In genomic region chr12:83451850-83452249, GRCm38 (mm10) we compare ENCODE assay signal across 21 mouse cellular contexts. TPM values are rescaled to one million over a fixed set of nuclear protein-coding genes. Genes with fewer than 3 reads are reported as not detected.
DNase-seq lines count a peak whose midpoint lies in the region; ATAC-seq and TF ChIP-seq lines count a peak whose summit lies in the region.
"Had no signal": no experiment of that assay in that cellular context is flagged by ENCODE, and none has a peak within 500 bp of the region (broad histone marks: within the 10 kb centered on the region; RNA-seq: fewer than 3 reads in every experiment).

No protein-coding gene starts in this region.

- peak; percentile 46 for DNase-seq in kidney, adult 8-10 months
- no peak for DNase-seq in midbrain, postnatal 0 days (ENCODE audit: low spot score)
- DNase-seq in midbrain, embryonic 11.5 days (ENCODE audit: low spot score, missing footprints): no peak
- peak; percentile 40 to 41 for DNase-seq in kidney, postnatal 25 days
- no peak for DNase-seq in left cerebral cortex, postnatal 25 days (ENCODE audit: low spot score in 2 of 2)
- no peak for DNase-seq in adrenal gland, postnatal 4 days (ENCODE audit: low spot score in 2 of 2)
- DNase-seq: adrenal gland, postnatal 10 days; cerebellum, adult 11 months; cerebellum, postnatal 14 days; gastrocnemius, postnatal 36 days; heart, postnatal 14 days; left cerebral cortex, postnatal 4 days; liver, embryonic 13.5 days; thymus, adult 2 months had no signal

- no peak overlapping the region for H3K4me3 ChIP-seq in kidney, embryonic 15.5 days (replicated peaks)
- no peak overlapping the region for H3K4me3 ChIP-seq in midbrain, postnatal 0 days (ENCODE audit: low read depth, low read length)
- H3K4me3 ChIP-seq in midbrain, embryonic 11.5 days (ENCODE audit: low read depth, low read length): no peak overlapping the region
- H3K4me3 ChIP-seq: heart, embryonic 12.5 days; hindbrain, embryonic 12.5 days; liver, embryonic 13.5 days; stomach, embryonic 15.5 days had no signal

- H3K4me2 ChIP-seq in kidney, embryonic 15.5 days: no peak overlapping the region; the same call in 1 of the 2 replicates
- no peak overlapping the region for H3K4me2 ChIP-seq in midbrain, postnatal 0 days (ENCODE audit: low read depth, low read length, poor library complexity, severe bottlenecking)
- H3K4me2 ChIP-seq in midbrain, embryonic 11.5 days: no peak overlapping the region
- H3K4me2 ChIP-seq: heart, embryonic 12.5 days; hindbrain, embryonic 12.5 days; liver, embryonic 13.5 days; stomach, embryonic 15.5 days had no signal

- ATAC-seq in kidney, embryonic 15.5 days (replicated peaks; ENCODE audit: low FRiP score): no peak
- ATAC-seq in midbrain, postnatal 0 days (ENCODE audit: low FRiP score): no peak
- ATAC-seq in midbrain, embryonic 11.5 days (ENCODE audit: low FRiP score): no peak
- ATAC-seq: activated CD4-positive, CD25-positive, alpha-beta regulatory T cell, adult 4 months; forebrain, embryonic 16.5 days; lung, postnatal 0 days had no signal

- H3K9me3 ChIP-seq in kidney, embryonic 15.5 days (replicated peaks): no peaks in the 10 kb centered on the region
- H3K9me3 ChIP-seq in midbrain, postnatal 0 days (ENCODE audit: low read length): no peaks in the 10 kb centered on the region
- no peaks in the 10 kb centered on the region for H3K9me3 ChIP-seq in midbrain, embryonic 11.5 days (ENCODE audit: control insufficient read depth, low read length)
- H3K9me3 ChIP-seq: heart, embryonic 12.5 days; hindbrain, embryonic 12.5 days; liver, embryonic 13.5 days; stomach, embryonic 15.5 days had no signal

- 43% methylated on average over 8 of the region's 8 CpGs for WGBS in kidney, embryonic 15.5 days
- 28% methylated on average over 8 of the region's 8 CpGs for WGBS in midbrain, postnatal 0 days
- WGBS in midbrain, embryonic 11.5 days: 40% methylated on average over 8 of the region's 8 CpGs

- H3K4me1 ChIP-seq in kidney, embryonic 15.5 days: peaks cover 30% of the 10 kb centered on the region
- H3K4me1 ChIP-seq in midbrain, postnatal 0 days (ENCODE audit: insufficient read depth, low read length): peaks cover 3% of the 10 kb centered on the region; the same call in 1 of the 2 replicates
- no peaks in the 10 kb centered on the region for H3K4me1 ChIP-seq in midbrain, embryonic 11.5 days (ENCODE audit: control insufficient read depth, insufficient read depth, low read length)
- H3K4me1 ChIP-seq: stomach, embryonic 15.5 days had no signal

- no peaks in the 10 kb centered on the region for H3K27me3 ChIP-seq in kidney, embryonic 15.5 days
- H3K27me3 ChIP-seq in midbrain, postnatal 0 days (ENCODE audit: insufficient read depth, low read length): no peaks in the 10 kb centered on the region
- H3K27me3 ChIP-seq in midbrain, embryonic 11.5 days (ENCODE audit: control insufficient read depth, insufficient read depth, low read length): no peaks in the 10 kb centered on the region
- H3K27me3 ChIP-seq: heart, embryonic 12.5 days; hindbrain, embryonic 12.5 days; stomach, embryonic 15.5 days had no signal

- H3K36me3 ChIP-seq in kidney, embryonic 15.5 days: no peaks in the 10 kb centered on the region
- H3K36me3 ChIP-seq in midbrain, postnatal 0 days (ENCODE audit: insufficient read depth, low read length): no peaks in the 10 kb centered on the region
- no peaks in the 10 kb centered on the region for H3K36me3 ChIP-seq in midbrain, embryonic 11.5 days (ENCODE audit: control insufficient read depth, insufficient read depth, low read length)
- H3K36me3 ChIP-seq: hindbrain, embryonic 12.5 days; stomach, embryonic 15.5 days had no signal

- peak; percentile 29; the same call in 1 of the 2 replicates for TF ChIP-seq CTCF in midbrain, postnatal 0 days (IDR thresholded peaks at IDR 0.05)

- H3K27ac ChIP-seq in kidney, embryonic 15.5 days: no peak overlapping the region
- no peak overlapping the region for H3K27ac ChIP-seq in midbrain, postnatal 0 days (ENCODE audit: low read depth, low read length)
- H3K27ac ChIP-seq in midbrain, embryonic 11.5 days (ENCODE audit: low read depth, low read length): no peak overlapping the region
- H3K27ac ChIP-seq: hindbrain, embryonic 12.5 days; liver, embryonic 13.5 days; stomach, embryonic 15.5 days had no signal

- intact Hi-C loops in left cerebral cortex, postnatal 25 days (cut with DNase I): no loop called here

- H3K9ac ChIP-seq in kidney, embryonic 15.5 days: no peak overlapping the region
- no peak overlapping the region for H3K9ac ChIP-seq in midbrain, postnatal 0 days (replicated peaks; ENCODE audit: low read length, poor library complexity, severe bottlenecking)
- no peak overlapping the region for H3K9ac ChIP-seq in midbrain, embryonic 11.5 days (ENCODE audit: low read length)
- H3K9ac ChIP-seq: heart, embryonic 12.5 days; hindbrain, embryonic 12.5 days; liver, embryonic 13.5 days; stomach, embryonic 15.5 days had no signal

RNA-seq across cellular contexts. Expression of gene Dpf3, which starts 35.7 kb away (rescaled TPM):
- 14.8 and 14.9 TPM in 2 replicates for polyA plus RNA-seq in kidney, embryonic 15.5 days (2015; fragmentation: Nextera tagmentation; extraction: Ambion mirVana)
- 31.7 and 35.9 TPM in 2 replicates for total RNA-seq in midbrain, postnatal 0 days (2014; rRNA removed)
- 10.3 and 14.3 TPM in 2 replicates for polyA plus RNA-seq in midbrain, postnatal 0 days (2015; fragmentation: Nextera tagmentation; extraction: Ambion mirVana)
- polyA plus RNA-seq in midbrain, embryonic 11.5 days (2014; fragmentation: Nextera tagmentation; extraction: Ambion mirVana): 11.3 and 13.7 TPM in 2 replicates
- total RNA-seq in left cerebral cortex, postnatal 25 days (2021): 1 to 10 TPM; 6.4 to 6.5 TPM
- 10 to 100 TPM in 1 of 2 experiments, 1 to 10 TPM in 1; 9.4 to 10.5 TPM for total RNA-seq in adrenal gland, postnatal 4 days (2021)

Comparison
In these comparisons a context has a peak if more than half of its experiments do, and no peak if none do; other contexts are left out.
1. DNase-seq: peak in kidney, adult 8-10 months (2 of 2) and kidney, postnatal 25 days (2 of 2); none in midbrain, postnatal 0 days (single experiment), midbrain, embryonic 11.5 days (single experiment), left cerebral cortex, postnatal 25 days (0 of 2) and adrenal gland, postnatal 4 days (0 of 2).